Mouse (Mus musculus) hindbrain, postnatal 0 days (tissue): ENCODE data around the gene Gnb1. TPM values are rescaled to one million over a fixed set of nuclear protein-coding genes. Genes with fewer than 3 reads are reported as not detected.
A peak's percentile ranks its signal among the peaks of the same experiment; 100 is the strongest.

Source experiments
- ATAC-seq: fragments of 200-750 bp; cut with Nextera tagmentation; 2 replicates; pipeline ENCODE4 v1.8.0; 2017; ENCODE audit warnings: mild to moderate bottlenecking, moderate TSS enrichment, moderate library complexity
- DNase-seq: peaks from one replicate; pipeline ENCODE4 v3.0.0-alpha.2; 2015; ENCODE audit warnings: low spot score
- H3K27ac ChIP-seq: fragments of 300-500 bp; sonication (generic); 2 replicates; pipeline ENCODE4 v1.5.1; 2014; ENCODE audit warnings: mild to moderate bottlenecking
- H3K27me3 ChIP-seq: fragments of 300-500 bp; sonication (generic); 2 replicates; pipeline ENCODE4 v1.6.1; 2014; ENCODE audit warnings: low read length, mixed read lengths; ENCODE audit not compliant: insufficient read depth
- H3K36me3 ChIP-seq: fragments of 300-500 bp; sonication (generic); 2 replicates; pipeline ENCODE4 v1.6.1; 2014; ENCODE audit warnings: low read length, mixed read lengths; ENCODE audit not compliant: insufficient read depth
- H3K4me1 ChIP-seq: fragments of 300-500 bp; sonication (generic); 2 replicates; pipeline ENCODE4 v1.6.1; 2014; ENCODE audit warnings: antibody characterized with exemption, low read length, mixed read lengths; ENCODE audit not compliant: insufficient read depth
- H3K4me2 ChIP-seq: fragments of 300-500 bp; sonication (generic); 2 replicates; pipeline ENCODE4 v1.6.1; 2014; ENCODE audit warnings: low read depth, mild to moderate bottlenecking, low read length, moderate library complexity, mixed read lengths
- H3K4me3 ChIP-seq: fragments of 300-500 bp; sonication (generic); 2 replicates; pipeline ENCODE4 v1.5.1; 2014; ENCODE audit warnings: low read length
- H3K9ac ChIP-seq: fragments of 300-500 bp; sonication (generic); replicated peaks from 2 replicates; pipeline ENCODE4 v1.6.1; 2014; ENCODE audit warnings: mild to moderate bottlenecking, low read length, moderate library complexity, mixed read lengths
- H3K9me3 ChIP-seq: fragments of 300-500 bp; sonication (generic); 2 replicates; pipeline ENCODE4 v1.6.1; 2016; ENCODE audit warnings: low read length, mixed read lengths
- CTCF ChIP-seq: IDR thresholded peaks from 2 replicates; pipeline ENCODE4 v1.5.1; 2016; ENCODE audit warnings: antibody characterized with exemption, control low read depth, low read depth
- WGBS: fragments of 180-500 bp; shearing (Covaris S2); extraction: QIAGEN DNeasy Blood & Tissue Kit; methylation state at CpG from one replicate; pipeline ENCODE4 v1.1.7; 2014; 5-methylcytosine and 5-hydroxymethylcytosine counted together
- polyA plus RNA-seq: library from polyadenylated mRNA; unstranded; fragments of >200 nt; fragmentation: Nextera tagmentation; extraction: Ambion mirVana; gene quantifications from 2 replicates; pipeline ENCODE4 v1.2.1, GENCODE M21; 2015
- total RNA-seq: library from RNA; depleted of rRNA; stranded (reverse); fragments of >200 nt; gene quantifications from 2 replicates; pipeline ENCODE4 v1.2.3, GENCODE M21; 2014

Gene Gnb1
- total and polyA plus RNA-seq, 2 experiments from 2014 or later: 456 to 1,230 TPM

GRCm38 (mm10) chr4:155599901-155600825 is 109.0 kb downstream of the Gnb1 start:
- peak overlapping the region; percentile 96 for H3K9ac ChIP-seq
- peak overlapping the region; percentile 92 for H3K4me2 ChIP-seq
- no peaks in the 10 kb centered on the region for H3K9me3 ChIP-seq
- no peak for TF ChIP-seq CTCF
- ATAC-seq (no peak), DNase-seq (no peak)
- H3K4me1 ChIP-seq: 0 out of 2 replicates have a peak, but pooled peaks cover 4% of the 10 kb centered on the region
- H3K27ac ChIP-seq: peak overlapping the region; percentile 100
- H3K27me3 ChIP-seq: no peaks in the 10 kb centered on the region
- H3K36me3 ChIP-seq: no peaks in the 10 kb centered on the region
- WGBS: 89% methylated on average over 10 of the region's 11 CpGs
- H3K4me3 ChIP-seq: peak overlapping the region; percentile 96

GRCm38 (mm10) chr4:155601091-155601996 is 110.2 kb downstream of the Gnb1 start, which contains the start of gene Slc35e2:
Slc35e2 (plus strand) TSS chr4:155601416.
- peak within 1 kb of the TSS; percentile 96 for H3K9ac ChIP-seq
- peak within 1 kb of the TSS; percentile 100 for H3K27ac ChIP-seq
- peak within 1 kb of the TSS; percentile 96 for H3K4me3 ChIP-seq
- ATAC-seq (peak; percentile 96), DNase-seq (peak; percentile 96)
- H3K4me2 ChIP-seq: peak within 1 kb of the TSS; percentile 92
- no peak for TF ChIP-seq CTCF
- WGBS: under 1% methylated on average over 65 of the region's 65 CpGs
- no peaks in the 10 kb centered on the region for H3K27me3 ChIP-seq
- H3K36me3 ChIP-seq: no peaks in the 10 kb centered on the region
- no peaks in the 10 kb centered on the region for H3K9me3 ChIP-seq
- H3K4me1 ChIP-seq: 0 out of 2 replicates have a peak, but pooled peaks cover 4% of the 10 kb centered on the region

GRCm38 (mm10) chr4:155601997-155602456 is 110.9 kb downstream of the Gnb1 start:
- Histone ChIP-seq H3K9ac (peak overlapping the region; percentile 96), H3K27ac (peak overlapping the region; percentile 100), H3K4me3 (peak overlapping the region; percentile 96), H3K9me3 (no peaks in the 10 kb centered on the region), H3K27me3 (no peaks in the 10 kb centered on the region), H3K4me2 (peak overlapping the region; percentile 92), H3K36me3 (no peaks in the 10 kb centered on the region), H3K4me1 (0 out of 2 replicates have a peak, but pooled peaks cover 4% of the 10 kb centered on the region)
- WGBS: 1% methylated on average over 31 of the region's 31 CpGs
- DNase-seq: no peak
- no peak for TF ChIP-seq CTCF
- peak; percentile 59 for ATAC-seq

GRCm38 (mm10) chr4:155602753-155603152 is 111.6 kb downstream of the Gnb1 start:
- Histone ChIP-seq H3K36me3 (no peaks in the 10 kb centered on the region), H3K27ac (no peak overlapping the region), H3K4me3 (peak overlapping the region; percentile 96; the same call in 1 of the 2 replicates), H3K4me1 (0 out of 2 replicates have a peak, but pooled peaks cover 4% of the 10 kb centered on the region), H3K27me3 (no peaks in the 10 kb centered on the region), H3K9ac (peak overlapping the region; percentile 96; the same call in 1 of the 2 replicates), H3K4me2 (peak overlapping the region; percentile 92), H3K9me3 (no peaks in the 10 kb centered on the region)
- no peak for TF ChIP-seq CTCF
- 89% methylated on average over 1 of the region's 1 CpGs for WGBS
- DNase-seq (no peak), ATAC-seq (no peak)

- DNase-seq: no peak
- no peak for TF ChIP-seq CTCF
- H3K36me3 ChIP-seq: no peaks in the 10 kb centered on the region
- H3K4me3 ChIP-seq: no peak overlapping the region
- no peak overlapping the region for H3K9ac ChIP-seq
- no peak overlapping the region for H3K4me2 ChIP-seq
- H3K27me3 ChIP-seq: no peaks in the 10 kb centered on the region
- ATAC-seq: no peak
- no peaks in the 10 kb centered on the region for H3K9me3 ChIP-seq
- H3K27ac ChIP-seq: no peak overlapping the region
- 0 out of 2 replicates have a peak, but pooled peaks cover 4% of the 10 kb centered on the region for H3K4me1 ChIP-seq
- WGBS: 93% methylated on average over 6 of the region's 6 CpGs
Measured at GRCm38 (mm10) chr4:155603801-155604200, 112.6 kb downstream of the Gnb1 start.

- no peak overlapping the region for H3K9ac ChIP-seq
- no peak overlapping the region for H3K4me2 ChIP-seq
- peaks cover 3% of the 10 kb centered on the region for H3K36me3 ChIP-seq
- H3K27ac ChIP-seq: no peak overlapping the region
- ATAC-seq: no peak
- DNase-seq: no peak
- H3K4me1 ChIP-seq: 0 out of 2 replicates have a peak, but pooled peaks cover 4% of the 10 kb centered on the region
- no peaks in the 10 kb centered on the region for H3K27me3 ChIP-seq
- no peak for TF ChIP-seq CTCF
- 92% methylated on average over 4 of the region's 4 CpGs for WGBS
- no peak overlapping the region for H3K4me3 ChIP-seq
- no peaks in the 10 kb centered on the region for H3K9me3 ChIP-seq
Measured at GRCm38 (mm10) chr4:155605132-155605531, 114.0 kb downstream of the Gnb1 start.
